Mouse (Mus musculus) heart, embryonic 14.5 days (tissue): ENCODE results near the gene Tmem232. TPM values are rescaled to one million over a fixed set of nuclear protein-coding genes. Genes with fewer than 3 reads are reported as not detected.

ENCODE experiments used
- ATAC-seq: fragments of 200-750 bp; cut with Nextera tagmentation; 2 replicates; pipeline ENCODE4 v1.8.0; 2017; ENCODE audit warnings: low read depth, moderate TSS enrichment; ENCODE audit not compliant: insufficient number of reproducible peaks, insufficient read depth, low FRiP score
- H3K27ac ChIP-seq, 2 experiments: fragments of 200-500 bp in 1 of 2; fragments of 300-500 bp in 1 of 2; sonication (generic) in 1 of 2; replicated peaks in 1 of 2; 2 replicates each; pipeline ENCODE4 v1.5.1; 2012 to 2014; ENCODE audit warnings: low read depth in 2 of 2, low read length in 2 of 2, control low read depth in 1 of 2, mild to moderate bottlenecking in 1 of 2, mixed read lengths in 1 of 2; ENCODE audit not compliant: control insufficient read depth in 1 of 2, insufficient read depth in 1 of 2
- H3K27me3 ChIP-seq: fragments of 300-500 bp; sonication (generic); 2 replicates; pipeline ENCODE4 v1.6.1; 2014; ENCODE audit warnings: mild to moderate bottlenecking, low read length, control low read depth; ENCODE audit not compliant: control insufficient read depth, insufficient read depth
- H3K36me3 ChIP-seq: fragments of 300-500 bp; sonication (generic); 2 replicates; pipeline ENCODE4 v1.6.1; 2014; ENCODE audit warnings: mild to moderate bottlenecking, control low read depth, low read length, mixed read lengths; ENCODE audit not compliant: control insufficient read depth, insufficient read depth
- H3K4me1 ChIP-seq, 2 experiments: fragments of 200-500 bp in 1 of 2; fragments of 300-500 bp in 1 of 2; sonication (generic) in 1 of 2; 2 replicates each; pipeline ENCODE4 v1.6.1; 2012 to 2014; ENCODE audit warnings: low read length in 2 of 2, control low read depth in 1 of 2, mixed read lengths in 1 of 2; ENCODE audit not compliant: control insufficient read depth in 2 of 2, insufficient read depth in 2 of 2
- H3K4me2 ChIP-seq: fragments of 300-500 bp; sonication (generic); 2 replicates; pipeline ENCODE4 v1.6.1; 2014; ENCODE audit warnings: mild to moderate bottlenecking, low read length
- H3K4me3 ChIP-seq, 2 experiments: fragments of 200-500 bp in 1 of 2; fragments of 300-500 bp in 1 of 2; sonication (generic) in 1 of 2; 2 replicates each; pipeline ENCODE4 v1.5.1; 2012 to 2014; ENCODE audit warnings: low read length in 2 of 2, mild to moderate bottlenecking in 2 of 2, control low read depth in 1 of 2, low read depth in 1 of 2, moderate library complexity in 1 of 2; ENCODE audit not compliant: control insufficient read depth in 1 of 2, insufficient read depth in 1 of 2
- H3K9ac ChIP-seq: fragments of 300-500 bp; sonication (generic); 2 replicates; pipeline ENCODE4 v1.6.1; 2014; ENCODE audit warnings: mild to moderate bottlenecking, low read length
- H3K9me3 ChIP-seq: fragments of 300-500 bp; sonication (generic); 2 replicates; pipeline ENCODE4 v1.6.1; 2016; ENCODE audit warnings: low read length, control low read depth; ENCODE audit not compliant: control insufficient read depth
- WGBS: fragments of 180-500 bp; shearing (Covaris S2); extraction: QIAGEN DNeasy Blood & Tissue Kit; methylation state at CpG from one replicate; pipeline ENCODE4 v1.1.7; 2014; 5-methylcytosine and 5-hydroxymethylcytosine counted together
- polyA plus RNA-seq: library from polyadenylated mRNA; unstranded; fragments of >200 nt; fragmentation: Nextera tagmentation; extraction: Ambion mirVana; gene quantifications from 2 replicates; pipeline ENCODE4 v1.2.1, GENCODE M21; 2014

Tmem232 gene
- polyA plus RNA-seq, 1 experiment from 2014 or later, result 0.14 TPM

- H3K4me2 ChIP-seq, result no peak overlapping the region
- no peaks in the 10 kb centered on the region for H3K9me3 ChIP-seq
- H3K27me3 ChIP-seq, result no peaks in the 10 kb centered on the region
- no peaks in the 10 kb centered on the region for H3K4me1 ChIP-seq
- no peak for ATAC-seq
- H3K36me3 ChIP-seq, result no peaks in the 10 kb centered on the region
- no peak overlapping the region for H3K9ac ChIP-seq
- no peak overlapping the region for H3K27ac ChIP-seq
- H3K4me3 ChIP-seq, result no peak overlapping the region
These were observed 121.5 kb downstream of the Tmem232 start for GRCm38 (mm10) chr17:65419124-65419523.

DNA sequence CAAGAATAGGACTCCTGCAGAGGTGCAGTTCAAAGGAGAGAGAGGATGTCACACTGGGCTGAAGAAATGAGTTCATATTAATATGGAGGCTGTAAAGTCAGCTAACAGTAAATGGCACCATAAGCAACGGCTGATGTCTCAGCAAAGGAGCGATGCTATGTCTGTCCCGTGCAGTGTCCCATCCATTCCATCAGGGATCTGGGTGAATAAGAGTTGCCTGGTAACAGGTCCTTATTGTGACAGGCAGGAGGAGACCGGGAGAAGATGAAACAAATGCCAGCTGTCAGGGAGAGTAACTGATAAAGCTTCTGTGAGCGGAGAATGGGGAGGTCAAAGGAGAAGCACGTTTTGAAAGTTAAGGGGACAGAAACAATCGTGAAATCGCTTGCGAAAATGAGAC lies 135.3 kb downstream of the Tmem232 start:
- Histone ChIP-seq H3K9me3 (no peaks in the 10 kb centered on the region), H3K9ac (no peak overlapping the region), H3K36me3 (no peaks in the 10 kb centered on the region), H3K4me2 (no peak overlapping the region), H3K4me1 (no peaks in the 10 kb centered on the region), H3K27ac (no peak overlapping the region), H3K27me3 (no peaks in the 10 kb centered on the region), H3K4me3 (no peak overlapping the region)
- ATAC-seq, result no peak
- WGBS, result 43% methylated on average over 9 of the region's 9 CpGs

DNA sequence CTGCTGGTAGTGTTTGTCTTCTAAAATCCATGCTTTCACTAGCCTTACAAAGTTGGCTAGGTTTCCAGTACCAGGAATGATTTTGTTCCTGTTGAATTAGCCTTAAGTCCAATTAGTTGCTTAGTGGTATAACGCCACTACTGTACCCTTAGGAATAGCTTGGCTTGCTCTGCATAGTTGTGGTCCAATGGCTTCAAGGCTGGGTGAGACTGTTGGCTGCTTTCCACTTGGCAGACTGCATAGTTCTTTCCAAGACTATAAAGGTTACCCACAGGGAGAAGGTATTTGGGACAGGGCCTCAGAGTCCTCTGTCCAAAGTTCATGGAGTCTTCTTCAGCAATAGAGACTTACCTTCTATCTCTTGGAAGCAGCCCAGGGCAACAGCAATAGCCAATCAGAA lies 139.7 kb downstream of the Tmem232 start:
- H3K4me1 ChIP-seq, result no peaks in the 10 kb centered on the region
- no peaks in the 10 kb centered on the region for H3K27me3 ChIP-seq
- 84% methylated on average over 1 of the region's 1 CpGs for whole genome bisulfite sequencing
- H3K4me2 ChIP-seq, result no peak overlapping the region
- H3K9ac ChIP-seq, result no peak overlapping the region
- no peaks in the 10 kb centered on the region for H3K36me3 ChIP-seq
- ATAC-seq, result no peak
- H3K27ac ChIP-seq, result no peak overlapping the region
- H3K4me3 ChIP-seq, result no peak overlapping the region
- no peaks in the 10 kb centered on the region for H3K9me3 ChIP-seq

DNA sequence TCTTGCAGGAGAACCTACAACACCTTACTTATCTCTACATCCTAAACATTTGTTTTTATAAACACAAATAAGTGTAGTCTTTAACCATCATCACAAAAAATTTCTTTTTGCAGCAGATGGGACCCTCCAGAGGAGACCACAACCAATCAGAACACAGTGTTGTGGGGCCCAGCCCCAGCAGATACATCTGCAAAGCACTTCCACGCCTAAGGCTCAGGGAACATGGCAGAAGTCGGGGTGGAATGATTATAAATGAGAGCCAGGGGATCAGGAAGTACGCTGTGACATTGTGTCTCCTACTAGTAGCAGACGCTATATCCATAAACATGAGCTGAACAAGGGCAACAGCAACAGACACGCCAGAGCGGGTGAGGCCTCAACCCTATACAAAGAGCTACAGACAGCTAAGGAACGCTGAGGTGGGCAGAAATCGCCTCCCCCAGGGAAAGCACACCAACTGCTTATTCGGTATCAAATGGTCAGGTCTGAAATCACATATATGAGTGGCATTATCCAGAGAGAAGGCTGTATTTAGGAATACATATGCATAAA lies 156.1 kb downstream of the Tmem232 start:
- WGBS, result 82% methylated on average over 9 of the region's 9 CpGs
- Histone ChIP-seq H3K27ac (no peak overlapping the region), H3K9me3 (no peaks in the 10 kb centered on the region), H3K36me3 (no peaks in the 10 kb centered on the region), H3K4me3 (no peak overlapping the region), H3K4me2 (no peak overlapping the region), H3K27me3 (no peaks in the 10 kb centered on the region), H3K9ac (no peak overlapping the region), H3K4me1 (no peaks in the 10 kb centered on the region)
- ATAC-seq, result no peak

DNA sequence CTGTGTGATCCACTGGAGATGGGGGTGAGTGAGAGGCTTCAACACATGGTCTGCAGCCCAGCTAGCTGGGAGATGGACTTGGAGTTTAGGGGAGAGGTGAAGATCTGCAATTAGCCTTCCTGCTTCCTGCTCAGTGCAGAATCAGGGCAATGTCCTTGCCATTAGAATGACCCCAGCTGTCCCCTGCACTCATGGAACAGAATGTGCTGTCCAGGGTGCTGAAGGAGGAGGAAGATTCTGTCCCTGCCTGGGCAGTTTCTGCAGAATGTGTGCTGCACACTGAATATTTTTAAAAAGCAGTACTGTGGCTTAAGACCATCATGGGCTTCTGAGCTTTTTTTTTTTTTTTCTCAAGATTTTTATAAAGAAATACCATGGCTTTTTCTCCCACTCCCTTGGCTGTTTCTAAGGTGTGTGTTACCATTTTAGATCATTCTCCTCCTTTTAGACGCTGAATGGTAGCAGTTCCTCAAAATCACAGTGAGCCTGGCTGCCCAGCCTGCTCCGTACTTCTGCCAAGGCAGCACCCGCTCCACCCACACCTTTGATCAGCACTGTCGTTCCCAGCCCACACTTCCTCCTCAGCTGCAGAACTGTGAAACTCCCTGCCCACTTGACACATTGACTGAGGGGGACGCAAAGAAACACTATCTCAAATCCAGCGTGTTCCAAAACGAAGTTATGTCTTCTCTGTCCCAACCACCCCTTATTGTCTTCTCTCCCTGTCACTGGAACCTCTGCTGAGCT lies 170.4 kb downstream of the Tmem232 start:
- ATAC-seq, result no peak

DNA sequence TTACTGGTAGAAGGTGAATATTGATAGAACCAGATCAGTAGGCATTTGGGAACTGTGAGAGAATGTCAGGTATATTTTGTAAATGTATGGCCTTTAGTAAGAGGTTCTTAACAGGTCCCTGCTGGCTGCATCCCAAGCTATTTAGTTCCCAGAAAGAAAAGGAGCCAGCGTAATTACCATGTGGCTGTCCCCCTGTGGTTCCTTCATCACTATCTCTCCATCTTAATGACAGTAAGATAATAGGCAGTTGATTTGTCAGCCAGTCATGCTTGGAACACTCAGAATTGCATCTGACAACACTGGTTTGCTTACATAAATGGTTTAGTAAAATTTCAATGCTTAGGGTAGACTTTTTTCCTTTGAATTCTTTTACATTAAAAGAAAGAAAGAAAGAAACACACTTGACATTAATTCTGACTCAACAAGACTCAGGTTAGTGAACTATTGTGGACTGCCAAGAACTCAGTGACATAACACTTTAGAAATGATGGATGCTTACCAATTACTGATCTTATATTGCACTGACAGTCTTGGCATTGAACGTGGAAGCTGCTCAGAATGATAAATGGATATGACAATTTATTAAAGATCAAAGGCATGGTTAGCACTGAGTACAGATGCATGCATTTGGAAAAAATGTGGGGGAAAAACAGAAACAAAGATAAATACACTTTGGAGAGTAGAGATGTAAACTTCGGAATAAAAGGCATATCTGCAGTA lies 174.9 kb downstream of the Tmem232 start:
- ATAC-seq, result no peak
- H3K27me3 ChIP-seq, result no peaks in the 10 kb centered on the region
- no peak overlapping the region for H3K4me2 ChIP-seq
- H3K36me3 ChIP-seq, result no peaks in the 10 kb centered on the region
- WGBS, result 63% methylated on average over 3 of the region's 3 CpGs
- H3K4me1 ChIP-seq, result no peaks in the 10 kb centered on the region
- H3K9ac ChIP-seq, result no peak overlapping the region
- H3K9me3 ChIP-seq, result no peaks in the 10 kb centered on the region; the same call in 1 of the 2 replicates
- H3K4me3 ChIP-seq, result no peak overlapping the region
- H3K27ac ChIP-seq, result no peak overlapping the region

More for the DNA sequence above, 170.4 kb downstream of the Tmem232 start:
- Histone ChIP-seq H3K27ac (no peak overlapping the region), H3K4me2 (no peak overlapping the region), H3K9me3 (peaks cover 4% of the 10 kb centered on the region; the same call in 1 of the 2 replicates), H3K4me3 (no peak overlapping the region), H3K36me3 (no peaks in the 10 kb centered on the region), H3K4me1 (no peaks in the 10 kb centered on the region), H3K27me3 (no peaks in the 10 kb centered on the region), H3K9ac (no peak overlapping the region)
- 27% methylated on average over 7 of the region's 7 CpGs for WGBS

- Histone ChIP-seq H3K36me3 (no peaks in the 10 kb centered on the region), H3K9ac (no peak overlapping the region), H3K4me2 (no peak overlapping the region), H3K27ac (no peak overlapping the region), H3K4me1 (no peaks in the 10 kb centered on the region), H3K9me3 (0 out of 2 replicates have a peak, but pooled peaks cover 2% of the 10 kb centered on the region), H3K27me3 (no peaks in the 10 kb centered on the region), H3K4me3 (no peak overlapping the region)
- no peak for ATAC-seq
- 77% methylated on average over 8 of the region's 8 CpGs for WGBS
These were observed 188.7 kb downstream of the Tmem232 start for GRCm38 (mm10) chr17:65351836-65352235.
